In genomic region chr16:38114074-38114473, GRCm38 (mm10) we compare ENCODE assay signal across 31 mouse cellular contexts. TPM values are rescaled to one million over a fixed set of nuclear protein-coding genes. Genes with fewer than 3 reads are reported as not detected.
DNase-seq lines count a peak whose midpoint lies in the region; ATAC-seq and TF ChIP-seq lines count a peak whose summit lies in the region.
"Had no signal": no experiment of that assay in that cellular context is flagged by ENCODE, and none has a peak within 500 bp of the region (broad histone marks: within the 10 kb centered on the region; RNA-seq: fewer than 3 reads in every experiment).

No protein-coding gene starts in this region.

- intact Hi-C loops in heart, adult 2 months (cut with DNase I), result no loop called here

- no peak for DNase-seq in heart, adult 2 months
- no peak for DNase-seq in heart, postnatal 0 days (ENCODE audit: low spot score)
- no peak for DNase-seq in heart, adult 18-20 months
- peak; percentile 62 for DNase-seq in brain, adult 2 months (ENCODE audit: low read depth, low spot score)
- DNase-seq in left cerebral cortex, adult 8-10 months (ENCODE audit: low spot score in 2 of 2), result no peak
- DNase-seq: adrenal gland, postnatal 25 days; B cell, adult 2 months; cerebellum, adult 18-20 months; cerebellum, postnatal 10 days; kidney, adult 8-10 months; kidney, postnatal 4 days; liver, embryonic 13.5 days; lung, adult 18-20 months; right cerebral cortex, postnatal 4 days; thymus, adult 18-20 months; thymus, postnatal 25 days had no signal

- H3K27ac ChIP-seq in heart, embryonic 12.5 days (ENCODE audit: poor library complexity, severe bottlenecking), result peak overlapping the region; percentile 72
- no peak overlapping the region for H3K27ac ChIP-seq in heart, adult 2 months
- H3K27ac ChIP-seq in heart, postnatal 0 days (ENCODE audit: low read depth), result peak overlapping the region; percentile 46
- H3K27ac ChIP-seq: embryonic facial prominence, embryonic 13.5 days; forebrain, embryonic 10.5 days; forebrain, embryonic 15.5 days; kidney, postnatal 0 days; left cerebral cortex, adult 2 months; liver, embryonic 13.5 days; macrophage; midbrain, embryonic 10.5 days; neural tube, embryonic 12.5 days; stomach, postnatal 0 days had no signal

- peak overlapping the region; percentile 8; the same call in 1 of the 2 replicates for H3K4me2 ChIP-seq in heart, embryonic 12.5 days
- H3K4me2 ChIP-seq in heart, postnatal 0 days (ENCODE audit: low read depth, low read length), result no peak overlapping the region
- H3K4me2 ChIP-seq: embryonic facial prominence, embryonic 13.5 days; forebrain, embryonic 15.5 days; liver, embryonic 13.5 days; neural tube, embryonic 12.5 days had no signal

- ATAC-seq in heart, embryonic 12.5 days (ENCODE audit: insufficient number of reproducible peaks, low FRiP score), result 0 out of 2 replicates have a peak, but pooled peaks have one; percentile 31
- no peak for ATAC-seq in heart, postnatal 0 days (ENCODE audit: insufficient read depth, low read depth)
- peak; percentile 20; the same call in 1 of the 2 replicates for ATAC-seq in megakaryocyte progenitor cell, adult 5-6 weeks (replicated peaks; ENCODE audit: poor library complexity)
- ATAC-seq: forebrain, embryonic 15.5 days; intestine, embryonic 16.5 days; lung, postnatal 0 days; midbrain, embryonic 16.5 days had no signal

- no peak overlapping the region for H3K4me3 ChIP-seq in heart, embryonic 12.5 days
- no peak overlapping the region for H3K4me3 ChIP-seq in heart, adult 2 months
- H3K4me3 ChIP-seq in heart, postnatal 0 days (ENCODE audit: low read depth, low read length), result no peak overlapping the region
- H3K4me3 ChIP-seq: embryonic facial prominence, embryonic 13.5 days; forebrain, embryonic 10.5 days; forebrain, embryonic 15.5 days; left cerebral cortex, adult 2 months; liver, embryonic 13.5 days; midbrain, embryonic 10.5 days; myocyte; neural tube, embryonic 12.5 days had no signal

- 40% methylated on average over 2 of the region's 2 CpGs for WGBS in heart, embryonic 12.5 days
- WGBS in heart, adult 2 months, result 70% methylated on average over 2 of the region's 2 CpGs
- 29% methylated on average over 2 of the region's 2 CpGs for WGBS in heart, postnatal 0 days

- TF ChIP-seq CTCF in heart, adult 2 months (IDR thresholded peaks at IDR 0.05), result no peak
- TF ChIP-seq CTCF in heart, postnatal 0 days (IDR thresholded peaks at IDR 0.05; ENCODE audit: low read depth), result no peak

- no peaks in the 10 kb centered on the region for H3K9me3 ChIP-seq in heart, embryonic 12.5 days (replicated peaks)
- no peaks in the 10 kb centered on the region for H3K9me3 ChIP-seq in heart, postnatal 0 days (replicated peaks; ENCODE audit: control insufficient read depth, low read length)
- H3K9me3 ChIP-seq: embryonic facial prominence, embryonic 13.5 days; forebrain, embryonic 10.5 days; forebrain, embryonic 15.5 days; liver, embryonic 13.5 days; midbrain, embryonic 10.5 days; neural tube, embryonic 12.5 days had no signal

- H3K36me3 ChIP-seq in heart, embryonic 12.5 days, result no peaks in the 10 kb centered on the region
- H3K36me3 ChIP-seq in heart, adult 2 months (ENCODE audit: control insufficient read depth, insufficient read depth, low read length), result peaks cover 16% of the 10 kb centered on the region
- H3K36me3 ChIP-seq in heart, postnatal 0 days (replicated peaks; ENCODE audit: control insufficient read depth, insufficient read depth, low read length), result no peaks in the 10 kb centered on the region
- H3K36me3 ChIP-seq: forebrain, embryonic 15.5 days had no signal

- no peak for TF ChIP-seq EP300 in heart, adult 2 months (IDR thresholded peaks at IDR 0.05; ENCODE audit: insufficient read depth, low read depth, low read length)
- TF ChIP-seq EP300 in heart, postnatal 0 days (IDR thresholded peaks at IDR 0.05; ENCODE audit: low read depth), result no peak

- no peaks in the 10 kb centered on the region for H3K27me3 ChIP-seq in heart, embryonic 12.5 days (replicated peaks)
- no peaks in the 10 kb centered on the region for H3K27me3 ChIP-seq in heart, adult 2 months (ENCODE audit: control insufficient read depth, insufficient read depth, low read length)
- no peaks in the 10 kb centered on the region for H3K27me3 ChIP-seq in heart, postnatal 0 days (ENCODE audit: control insufficient read depth, insufficient read depth, low read length)
- H3K27me3 ChIP-seq: embryonic facial prominence, embryonic 13.5 days; forebrain, embryonic 15.5 days; liver, embryonic 13.5 days; neural tube, embryonic 12.5 days had no signal

- H3K79me2 ChIP-seq in heart, adult 2 months (replicated peaks; ENCODE audit: control insufficient read depth, insufficient read depth, low read length), result peaks cover 5% of the 10 kb centered on the region; the same call in 1 of the 2 replicates

- no peak for TF ChIP-seq POLR2A in heart, adult 2 months (IDR thresholded peaks at IDR 0.05; ENCODE audit: insufficient read depth, low read depth, low read length)

- H3K4me1 ChIP-seq in heart, embryonic 12.5 days (replicated peaks), result peaks cover 47% of the 10 kb centered on the region
- H3K4me1 ChIP-seq in heart, adult 2 months (ENCODE audit: control insufficient read depth, insufficient read depth, low read length), result peaks cover 15% of the 10 kb centered on the region
- H3K4me1 ChIP-seq in heart, postnatal 0 days (ENCODE audit: control insufficient read depth, insufficient read depth), result peaks cover 24% of the 10 kb centered on the region
- H3K4me1 ChIP-seq: forebrain, embryonic 10.5 days had no signal

- H3K9ac ChIP-seq in heart, embryonic 12.5 days, result no peak overlapping the region
- no peak overlapping the region for H3K9ac ChIP-seq in heart, adult 2 months (ENCODE audit: low read depth, low read length)
- H3K9ac ChIP-seq in heart, postnatal 0 days (replicated peaks; ENCODE audit: low read depth, low read length), result no peak overlapping the region
- H3K9ac ChIP-seq: embryonic facial prominence, embryonic 13.5 days; forebrain, embryonic 15.5 days; liver, embryonic 13.5 days; neural tube, embryonic 12.5 days had no signal

RNA-seq across cellular contexts. Expression of gene Gsk3b, which starts 25.3 kb away (rescaled TPM):
- 46.8 and 47.3 TPM in 2 replicates for polyA plus RNA-seq in heart, embryonic 12.5 days (2016; fragmentation: Nextera tagmentation; extraction: Ambion mirVana)
- total RNA-seq in heart, adult 2 months (2021), result 10 to 100 TPM; 48.8 to 58.3 TPM
- 9.9 and 21.6 TPM in 2 replicates for polyA plus RNA-seq in heart, adult 2 months (2012; rRNA removed)
- 37.4 and 40.8 TPM in 2 replicates for total RNA-seq in heart, postnatal 0 days (2014; rRNA removed; ENCODE audit: low replicate concordance)
- 31.3 and 31.5 TPM in 2 replicates for polyA plus RNA-seq in heart, postnatal 0 days (2015; fragmentation: Nextera tagmentation; extraction: Ambion mirVana)
- 10 to 100 TPM; 49.9 to 53.8 TPM for total RNA-seq in heart, adult 18-20 months (2021)
- 43.8 and 49.7 TPM in 2 replicates for total RNA-seq in megakaryocyte progenitor cell, adult 5-6 weeks (2015)
- 20.1 and 23.5 TPM in 2 replicates for total RNA-seq in megakaryocyte progenitor cell, adult 5-6 weeks (2017)
- 100 to 1,000 TPM; 168 to 185 (median 177) TPM for total RNA-seq in left cerebral cortex, adult 8-10 months (2022)
